Mouse (Mus musculus) right cerebral cortex, postnatal 25 days (tissue): Measurements from ENCODE around the gene Cspg5.

Experiments
- DNase-seq: peaks from one replicate; pipeline ENCODE4 v3.0.0; 2022

Cspg5 gene

GRCm38 (mm10) chr9:110243221-110243833, at the start of gene Cspg5:
Gene Cspg5, plus strand, starts transcription at chr9:110243783.
- no peak for DNase-seq

GRCm38 (mm10) chr9:110199870-110200269, 43.7 kb upstream of the Cspg5 start:
- DNase-seq, result no peak

- peak; percentile 44 for DNase-seq
Observed at GRCm38 (mm10) chr9:110205526-110206404, 37.8 kb upstream of the Cspg5 start.

- no peak for DNase-seq
Observed at GRCm38 (mm10) chr9:110206437-110206836, 37.1 kb upstream of the Cspg5 start.

GRCm38 (mm10) chr9:110208265-110208664, 35.3 kb upstream of the Cspg5 start:
- DNase-seq, result no peak

GRCm38 (mm10) chr9:110208967-110209366, 34.6 kb upstream of the Cspg5 start:
- DNase-seq, result no peak

GRCm38 (mm10) chr9:110224273-110224672, 19.3 kb upstream of the Cspg5 start:
- no peak for DNase-seq

- no peak for DNase-seq
Observed at GRCm38 (mm10) chr9:110226191-110226590, 17.4 kb upstream of the Cspg5 start.

GRCm38 (mm10) chr9:110228671-110229070, 14.9 kb upstream of the Cspg5 start:
- DNase-seq, result no peak

- DNase-seq, result no peak
Observed at GRCm38 (mm10) chr9:110229112-110229511, 14.5 kb upstream of the Cspg5 start.

- no peak for DNase-seq
Observed at GRCm38 (mm10) chr9:110229566-110230248, 13.9 kb upstream of the Cspg5 start.

- no peak for DNase-seq
Observed at GRCm38 (mm10) chr9:110230395-110231071, 13.1 kb upstream of the Cspg5 start.

- no peak for DNase-seq
Observed at GRCm38 (mm10) chr9:110234962-110235361, 8.6 kb upstream of the Cspg5 start.

GRCm38 (mm10) chr9:110244567-110244888, 945 bp downstream of the Cspg5 start:
- DNase-seq, result no peak

- peak; percentile 90 for DNase-seq
Observed at GRCm38 (mm10) chr9:110244889-110245589, 1.5 kb downstream of the Cspg5 start.

GRCm38 (mm10) chr9:110245590-110246320, 2.2 kb downstream of the Cspg5 start:
- peak; percentile 74 for DNase-seq

- no peak for DNase-seq
Observed at GRCm38 (mm10) chr9:110246321-110246640, 2.7 kb downstream of the Cspg5 start.

GRCm38 (mm10) chr9:110247049-110247448, 3.5 kb downstream of the Cspg5 start:
- DNase-seq, result no peak

GRCm38 (mm10) chr9:110248861-110249260, 5.3 kb downstream of the Cspg5 start:
- DNase-seq, result no peak

- peak; percentile 56 for DNase-seq
Observed at GRCm38 (mm10) chr9:110249823-110250543, 6.4 kb downstream of the Cspg5 start.

- no peak for DNase-seq
Observed at GRCm38 (mm10) chr9:110250776-110251175, 7.2 kb downstream of the Cspg5 start.
